Mouse (Mus musculus): ENCODE data around the gene Olfr1448. TPM values are rescaled to one million over a fixed set of nuclear protein-coding genes. Genes with fewer than 3 reads are reported as not detected.
"Not testable (repeated sequence)": the region's sequence is repeated elsewhere in the genome, so short reads cannot be mapped to it uniquely, and the experiment has no call there.

Gene Olfr1448
- not detected in 2 replicates for polyA plus RNA-seq (2014; fragmentation: Nextera tagmentation; extraction: Ambion mirVana)

DNA sequence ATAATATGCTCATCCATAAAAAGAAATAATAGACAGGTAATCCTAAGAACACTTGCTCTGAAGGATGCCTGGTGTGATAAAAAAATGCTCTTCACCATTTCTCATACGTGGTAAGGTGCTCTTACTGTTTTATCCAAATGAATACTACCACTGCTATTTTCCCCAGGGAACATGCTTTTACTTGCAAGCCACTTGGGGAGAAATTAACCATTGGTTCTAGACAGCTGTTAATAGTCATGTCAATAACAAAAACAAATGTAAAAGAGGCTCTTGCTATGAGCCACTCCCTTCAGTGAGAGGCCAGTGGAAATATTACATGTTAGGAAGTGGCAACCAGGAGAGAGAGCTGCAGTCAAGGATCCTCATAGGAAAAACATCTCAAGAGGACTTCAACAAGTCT lies at the start of gene Olfr1448:
Gene Olfr1448, minus strand, starts transcription at position 101 of the 400 bp plus-strand sequence.
- WGBS, result 76% methylated on average over 1 of the region's 1 CpGs
- Histone ChIP-seq H3K9me3 (ENCODE audit: control insufficient read depth, low read length) (no peaks in the 10 kb centered on the region), H3K4me1 (ENCODE audit: control insufficient read depth, insufficient read depth, low read length) (no peaks in the 10 kb centered on the region), H3K27me3 (ENCODE audit: control insufficient read depth, insufficient read depth, low read length) (no peaks in the 10 kb centered on the region), H3K9ac (ENCODE audit: low read length) (no peak within 1 kb of the TSS), H3K27ac (replicated peaks; ENCODE audit: low read depth, low read length) (no peak within 1 kb of the TSS), H3K4me2 (ENCODE audit: low read depth, severe bottlenecking) (no peak within 1 kb of the TSS), H3K36me3 (ENCODE audit: control insufficient read depth, insufficient read depth, low read length) (no peaks in the 10 kb centered on the region), H3K4me3 (ENCODE audit: low read depth, low read length) (no peak within 1 kb of the TSS)
- ATAC-seq (ENCODE audit: insufficient number of reproducible peaks, low FRiP score, low TSS enrichment, low read depth), result no peak
- no peak for DNase-seq (ENCODE audit: low spot score)

DNA sequence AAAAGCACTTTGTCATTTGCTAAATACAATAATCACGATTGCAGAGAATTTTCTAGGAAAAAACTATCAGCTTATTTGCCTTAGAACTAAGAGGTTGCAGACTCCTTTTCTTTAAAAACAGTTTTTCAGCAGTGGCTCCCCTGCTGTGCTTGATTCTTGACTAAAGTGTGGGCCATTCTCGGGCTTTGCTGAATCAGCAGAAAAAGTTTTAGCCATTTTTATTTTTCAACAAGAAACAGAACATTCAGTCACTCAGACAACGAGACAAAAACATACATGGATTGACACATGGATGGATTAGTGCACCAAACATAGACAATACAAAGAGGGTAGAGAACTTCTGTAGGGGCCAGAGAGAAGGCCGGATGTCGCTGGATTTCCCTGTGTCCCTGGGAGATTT lies 45.9 kb upstream of the Olfr1448 start:
- H3K4me3 ChIP-seq (ENCODE audit: low read depth, low read length); DNase-seq (ENCODE audit: low spot score); H3K9me3 ChIP-seq (ENCODE audit: control insufficient read depth, low read length); ATAC-seq (ENCODE audit: insufficient number of reproducible peaks, low FRiP score, low TSS enrichment, low read depth); H3K27me3 ChIP-seq (ENCODE audit: control insufficient read depth, insufficient read depth, low read length); H3K4me1 ChIP-seq (ENCODE audit: control insufficient read depth, insufficient read depth, low read length); H3K9ac ChIP-seq (ENCODE audit: low read length); H3K27ac ChIP-seq (replicated peaks; ENCODE audit: low read depth, low read length); H3K4me2 ChIP-seq (ENCODE audit: low read depth, severe bottlenecking); H3K36me3 ChIP-seq (ENCODE audit: control insufficient read depth, insufficient read depth, low read length): not testable (repeated sequence)
- 84% methylated on average over 5 of the region's 5 CpGs for WGBS

DNA sequence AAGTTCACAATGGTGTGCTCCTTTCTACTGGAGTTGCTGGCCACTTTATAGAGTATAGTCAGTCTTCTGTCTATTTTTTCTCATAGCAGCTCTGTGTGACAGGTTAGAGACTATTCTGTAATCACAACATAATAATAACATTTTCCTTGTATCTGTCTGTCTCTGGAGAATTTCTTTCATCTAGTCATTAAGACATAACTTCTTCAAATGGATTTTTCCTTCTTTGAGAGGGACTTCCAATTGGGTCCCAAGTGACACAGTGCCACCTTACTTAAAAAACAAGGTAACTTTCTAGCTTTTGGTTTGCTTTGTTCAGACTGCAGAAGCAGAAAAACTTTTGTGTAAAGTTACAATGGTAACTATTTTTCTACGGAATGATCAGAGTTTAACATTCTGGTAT lies 25.7 kb upstream of the Olfr1448 start, which contains the start of gene Olfr1450:
Gene Olfr1450, plus strand, starts transcription at position 301 of the 400 bp plus-strand sequence.
- WGBS, result 94% methylated on average over 1 of the region's 1 CpGs
- H3K4me2 ChIP-seq (ENCODE audit: low read depth, severe bottlenecking), result no peak within 1 kb of the TSS
- no peaks in the 10 kb centered on the region for H3K4me1 ChIP-seq (ENCODE audit: control insufficient read depth, insufficient read depth, low read length)
- no peak within 1 kb of the TSS for H3K9ac ChIP-seq (ENCODE audit: low read length)
- no peak within 1 kb of the TSS for H3K4me3 ChIP-seq (ENCODE audit: low read depth, low read length)
- no peak for ATAC-seq (ENCODE audit: insufficient number of reproducible peaks, low FRiP score, low TSS enrichment, low read depth)
- DNase-seq (ENCODE audit: low spot score), result no peak
- H3K27ac ChIP-seq (replicated peaks; ENCODE audit: low read depth, low read length), result no peak within 1 kb of the TSS
- no peaks in the 10 kb centered on the region for H3K9me3 ChIP-seq (ENCODE audit: control insufficient read depth, low read length)
- H3K36me3 ChIP-seq (ENCODE audit: control insufficient read depth, insufficient read depth, low read length), result no peaks in the 10 kb centered on the region
- no peaks in the 10 kb centered on the region for H3K27me3 ChIP-seq (ENCODE audit: control insufficient read depth, insufficient read depth, low read length)

DNA sequence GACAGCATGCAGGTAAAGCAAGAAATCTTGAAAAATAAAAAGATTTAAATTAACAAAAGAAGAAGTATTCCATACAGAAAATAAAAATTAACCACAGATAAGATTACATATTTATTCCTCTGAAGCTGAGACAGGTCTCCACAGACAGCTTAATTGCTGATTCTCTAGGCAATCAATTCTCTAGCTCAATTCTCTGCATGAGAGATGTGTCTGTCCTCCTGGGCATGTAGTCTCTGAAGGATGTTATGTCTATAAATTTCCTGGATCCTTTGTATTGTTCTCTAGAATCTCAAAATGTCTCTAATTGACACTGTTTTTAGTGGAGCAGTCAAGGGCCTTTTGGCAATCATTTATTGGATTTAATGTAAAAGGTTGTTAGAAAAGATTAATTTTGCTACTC lies 6.3 kb upstream of the Olfr1448 start, which contains the start of gene Olfr1449:
Gene Olfr1449, plus strand, starts transcription at position 301 of the 400 bp plus-strand sequence.
- DNase-seq (ENCODE audit: low spot score) (no peak), ATAC-seq (ENCODE audit: insufficient number of reproducible peaks, low FRiP score, low TSS enrichment, low read depth) (no peak)
- H3K4me2 ChIP-seq (ENCODE audit: low read depth, severe bottlenecking), result no peak within 1 kb of the TSS
- no peak within 1 kb of the TSS for H3K9ac ChIP-seq (ENCODE audit: low read length)
- H3K4me1 ChIP-seq (ENCODE audit: control insufficient read depth, insufficient read depth, low read length), result no peaks in the 10 kb centered on the region
- no peaks in the 10 kb centered on the region for H3K36me3 ChIP-seq (ENCODE audit: control insufficient read depth, insufficient read depth, low read length)
- H3K27ac ChIP-seq (replicated peaks; ENCODE audit: low read depth, low read length), result no peak within 1 kb of the TSS
- H3K4me3 ChIP-seq (ENCODE audit: low read depth, low read length), result no peak within 1 kb of the TSS
- H3K27me3 ChIP-seq (ENCODE audit: control insufficient read depth, insufficient read depth, low read length), result no peaks in the 10 kb centered on the region
- no peaks in the 10 kb centered on the region for H3K9me3 ChIP-seq (ENCODE audit: control insufficient read depth, low read length)

DNA sequence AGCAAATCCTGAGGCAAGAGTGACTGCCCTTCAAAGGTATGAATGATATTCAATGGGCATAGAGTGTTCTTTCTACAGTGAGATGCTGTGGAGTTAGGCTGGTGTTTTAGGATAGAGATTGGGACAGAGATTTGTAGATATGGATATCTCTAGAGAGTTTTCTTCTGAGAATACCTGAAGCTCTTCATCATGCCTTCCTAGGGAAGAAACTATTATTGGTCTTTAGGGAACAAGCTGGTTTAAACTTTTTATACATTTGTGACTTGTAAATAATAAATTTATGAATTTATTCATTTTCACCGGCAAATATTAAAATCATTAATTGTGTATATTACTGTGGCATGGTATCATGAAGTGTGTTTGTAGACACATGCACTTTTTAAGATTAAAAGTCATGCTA lies 20.6 kb downstream of the Olfr1448 start, which contains the start of gene Olfr1447:
Gene Olfr1447, minus strand, starts transcription at position 101 of the 400 bp plus-strand sequence.
- no peaks in the 10 kb centered on the region for H3K9me3 ChIP-seq (ENCODE audit: control insufficient read depth, low read length)
- no peaks in the 10 kb centered on the region for H3K27me3 ChIP-seq (ENCODE audit: control insufficient read depth, insufficient read depth, low read length)
- H3K27ac ChIP-seq (replicated peaks; ENCODE audit: low read depth, low read length), result no peak within 1 kb of the TSS
- ATAC-seq (ENCODE audit: insufficient number of reproducible peaks, low FRiP score, low TSS enrichment, low read depth) (no peak), DNase-seq (ENCODE audit: low spot score) (no peak)
- no peak within 1 kb of the TSS for H3K9ac ChIP-seq (ENCODE audit: low read length)
- no peak within 1 kb of the TSS for H3K4me3 ChIP-seq (ENCODE audit: low read depth, low read length)
- no peak within 1 kb of the TSS for H3K4me2 ChIP-seq (ENCODE audit: low read depth, severe bottlenecking)
- no peaks in the 10 kb centered on the region for H3K4me1 ChIP-seq (ENCODE audit: control insufficient read depth, insufficient read depth, low read length)
- 91% methylated on average over 1 of the region's 1 CpGs for WGBS
- H3K36me3 ChIP-seq (ENCODE audit: control insufficient read depth, insufficient read depth, low read length), result no peaks in the 10 kb centered on the region

DNA sequence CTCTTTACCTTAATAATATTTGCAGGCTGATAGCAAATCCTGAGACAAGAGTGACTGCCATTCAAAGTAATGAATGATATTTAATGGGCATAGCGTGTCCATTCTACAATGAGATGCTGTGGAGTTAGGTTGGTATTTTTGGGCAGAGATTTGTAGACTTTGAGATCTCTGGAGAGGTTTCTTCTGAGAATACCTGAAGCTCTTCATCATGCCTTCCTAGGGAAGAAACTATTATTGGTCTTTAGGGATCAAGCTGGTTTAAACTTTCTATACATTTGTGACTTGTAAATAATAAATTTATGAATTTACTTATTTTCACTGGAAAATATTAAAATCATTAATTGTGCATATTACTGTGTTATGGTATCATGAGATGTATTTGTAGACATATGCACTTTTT lies 30.8 kb downstream of the Olfr1448 start, which contains the start of gene Olfr1446:
Gene Olfr1446, minus strand, starts transcription at position 101 of the 400 bp plus-strand sequence.
- Histone ChIP-seq H3K27me3 (ENCODE audit: control insufficient read depth, insufficient read depth, low read length) (no peaks in the 10 kb centered on the region), H3K9ac (ENCODE audit: low read length) (no peak within 1 kb of the TSS), H3K9me3 (ENCODE audit: control insufficient read depth, low read length) (no peaks in the 10 kb centered on the region), H3K4me3 (ENCODE audit: low read depth, low read length) (no peak within 1 kb of the TSS), H3K36me3 (ENCODE audit: control insufficient read depth, insufficient read depth, low read length) (no peaks in the 10 kb centered on the region), H3K4me2 (ENCODE audit: low read depth, severe bottlenecking) (no peak within 1 kb of the TSS), H3K27ac (replicated peaks; ENCODE audit: low read depth, low read length) (no peak within 1 kb of the TSS), H3K4me1 (ENCODE audit: control insufficient read depth, insufficient read depth, low read length) (no peaks in the 10 kb centered on the region)
- no peak for ATAC-seq (ENCODE audit: insufficient number of reproducible peaks, low FRiP score, low TSS enrichment, low read depth)
- WGBS, result 92% methylated on average over 1 of the region's 1 CpGs
- DNase-seq (ENCODE audit: low spot score), result no peak

DNA sequence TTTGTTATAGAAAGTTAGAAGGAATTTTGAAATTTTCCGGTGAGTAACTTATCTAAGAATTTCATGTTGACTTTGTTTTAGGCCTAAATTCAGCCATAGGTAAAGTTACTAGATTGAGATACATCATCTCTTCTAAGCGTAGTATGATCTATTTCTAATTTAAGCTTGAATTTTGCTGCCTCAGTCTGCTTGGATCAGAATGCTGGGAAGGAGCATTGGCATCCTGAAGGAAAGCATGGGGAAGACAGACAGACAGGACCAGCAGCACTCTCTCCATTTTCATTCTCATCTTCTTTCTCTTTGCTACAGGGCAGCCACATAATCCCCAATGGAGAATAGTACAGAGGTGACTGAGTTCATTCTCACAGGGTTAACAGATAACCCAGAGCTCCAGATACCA lies 40.7 kb downstream of the Olfr1448 start, which contains the start of gene Olfr1445:
Gene Olfr1445, plus strand, starts transcription at position 301 of the 400 bp plus-strand sequence.
- Histone ChIP-seq H3K36me3 (ENCODE audit: control insufficient read depth, insufficient read depth, low read length) (no peaks in the 10 kb centered on the region), H3K27me3 (ENCODE audit: control insufficient read depth, insufficient read depth, low read length) (no peaks in the 10 kb centered on the region), H3K4me1 (ENCODE audit: control insufficient read depth, insufficient read depth, low read length) (no peaks in the 10 kb centered on the region), H3K4me3 (ENCODE audit: low read depth, low read length) (no peak within 1 kb of the TSS), H3K9me3 (ENCODE audit: control insufficient read depth, low read length) (no peaks in the 10 kb centered on the region; the same call in 1 of the 2 replicates), H3K4me2 (ENCODE audit: low read depth, severe bottlenecking) (no peak within 1 kb of the TSS), H3K9ac (ENCODE audit: low read length) (no peak within 1 kb of the TSS), H3K27ac (replicated peaks; ENCODE audit: low read depth, low read length) (no peak within 1 kb of the TSS)
- ATAC-seq (ENCODE audit: insufficient number of reproducible peaks, low FRiP score, low TSS enrichment, low read depth) (no peak), DNase-seq (ENCODE audit: low spot score) (no peak)
- WGBS, result 91% methylated on average over 2 of the region's 2 CpGs
